Mouse (Mus musculus) limb, embryonic 13.5 days (tissue): Measurements from ENCODE around the gene Abhd16a. TPM values are rescaled to one million over a fixed set of nuclear protein-coding genes. Genes with fewer than 3 reads are reported as not detected.

Source experiments
- ATAC-seq: fragments of 200-750 bp; cut with Nextera tagmentation; 2 replicates; pipeline ENCODE4 v1.8.0; 2017; ENCODE audit warnings: low read depth, moderate number of reproducible peaks, moderate TSS enrichment; ENCODE audit not compliant: low FRiP score
- H3K27ac ChIP-seq: fragments of 300-500 bp; sonication (generic); 2 replicates; pipeline ENCODE4 v1.5.1; 2015; ENCODE audit warnings: inconsistent platforms, mild to moderate bottlenecking, moderate library complexity
- H3K27me3 ChIP-seq: fragments of 300-500 bp; sonication (generic); 2 replicates; pipeline ENCODE4 v1.6.1; 2015; ENCODE audit warnings: mild to moderate bottlenecking, inconsistent platforms
- H3K36me3 ChIP-seq: fragments of 300-500 bp; sonication (generic); 2 replicates; pipeline ENCODE4 v1.6.1; 2015; ENCODE audit warnings: inconsistent platforms, mild to moderate bottlenecking, moderate library complexity
- H3K4me1 ChIP-seq: fragments of 300-500 bp; sonication (generic); 2 replicates; pipeline ENCODE4 v1.6.1; 2015; ENCODE audit warnings: inconsistent platforms
- H3K4me2 ChIP-seq: fragments of 300-500 bp; sonication (generic); replicated peaks from 2 replicates; pipeline ENCODE4 v1.6.1; 2015; ENCODE audit warnings: inconsistent platforms, mild to moderate bottlenecking, moderate library complexity
- H3K4me3 ChIP-seq: fragments of 300-500 bp; sonication (generic); 2 replicates; pipeline ENCODE4 v1.5.1; 2015; ENCODE audit warnings: moderate library complexity, mild to moderate bottlenecking, inconsistent platforms
- H3K9ac ChIP-seq: fragments of 300-500 bp; sonication (generic); 2 replicates; pipeline ENCODE4 v1.6.1; 2015; ENCODE audit warnings: mild to moderate bottlenecking, inconsistent platforms
- H3K9me3 ChIP-seq: fragments of 300-500 bp; sonication (generic); 2 replicates; pipeline ENCODE4 v1.6.1; 2016; ENCODE audit warnings: inconsistent platforms
- WGBS: fragments of 180-500 bp; shearing (Covaris S2); methylation state at CpG from one replicate; pipeline ENCODE4 v1.1.7; 2015; 5-methylcytosine and 5-hydroxymethylcytosine counted together
- polyA plus RNA-seq: library from polyadenylated mRNA; unstranded; fragments of >200 nt; fragmentation: Nextera tagmentation; extraction: Ambion mirVana; gene quantifications from 2 replicates; pipeline ENCODE4 v1.2.1, GENCODE M21; 2015

Abhd16a gene
- polyA plus RNA-seq, 1 experiment from 2014 or later, result 94.9 TPM

- H3K36me3 ChIP-seq, result peaks cover 33% of the 10 kb centered on the region
- no peak for ATAC-seq
- no peak overlapping the region for H3K27ac ChIP-seq
- no peak overlapping the region for H3K4me2 ChIP-seq
- H3K27me3 ChIP-seq, result peaks cover 61% of the 10 kb centered on the region
- peaks cover 40% of the 10 kb centered on the region for H3K4me1 ChIP-seq
- no peak overlapping the region for H3K4me3 ChIP-seq
- H3K9me3 ChIP-seq, result no peaks in the 10 kb centered on the region
- WGBS, result 92% methylated on average over 3 of the region's 3 CpGs
- no peak overlapping the region for H3K9ac ChIP-seq
Measured at GRCm38 (mm10) chr17:35063466-35063865, 25.6 kb upstream of the Abhd16a start.

- Histone ChIP-seq H3K36me3 (peaks cover 33% of the 10 kb centered on the region), H3K9me3 (no peaks in the 10 kb centered on the region), H3K4me3 (peak overlapping the region; percentile 40), H3K4me1 (peaks cover 37% of the 10 kb centered on the region), H3K9ac (peak overlapping the region; percentile 46; the same call in 1 of the 2 replicates), H3K27me3 (peaks cover 68% of the 10 kb centered on the region), H3K27ac (no peak overlapping the region), H3K4me2 (peak overlapping the region; percentile 67)
- WGBS, result 26% methylated on average over 10 of the region's 10 CpGs
- ATAC-seq, result no peak
Measured at GRCm38 (mm10) chr17:35064378-35064877, 24.6 kb upstream of the Abhd16a start.

GRCm38 (mm10) chr17:35064951-35065947, 23.8 kb upstream of the Abhd16a start, which contains the start of gene Ly6g6c:
Gene Ly6g6c, plus strand, starts transcription at chr17:35065388.
- WGBS, result 2% methylated on average over 48 of the region's 48 CpGs
- Histone ChIP-seq H3K4me3 (peak within 1 kb of the TSS; percentile 40), H3K36me3 (peaks cover 33% of the 10 kb centered on the region), H3K9me3 (no peaks in the 10 kb centered on the region), H3K27ac (no peak within 1 kb of the TSS), H3K27me3 (peaks cover 68% of the 10 kb centered on the region), H3K4me1 (peaks cover 34% of the 10 kb centered on the region), H3K9ac (peak within 1 kb of the TSS; percentile 55), H3K4me2 (peak within 1 kb of the TSS; percentile 67)
- peak; percentile 62 for ATAC-seq

- 47% methylated on average over 10 of the region's 10 CpGs for WGBS
Measured at GRCm38 (mm10) chr17:35066084-35066483, 23.0 kb upstream of the Abhd16a start, which contains the start of gene Mpig6b. Gene Mpig6b, minus strand, starts transcription at chr17:35066184.

GRCm38 (mm10) chr17:35068213-35068914, 20.7 kb upstream of the Abhd16a start:
- WGBS, result 82% methylated on average over 17 of the region's 17 CpGs
- no peak overlapping the region for H3K4me2 ChIP-seq
- no peaks in the 10 kb centered on the region for H3K9me3 ChIP-seq
- H3K27me3 ChIP-seq, result peaks cover 59% of the 10 kb centered on the region
- H3K4me1 ChIP-seq, result peaks cover 18% of the 10 kb centered on the region
- H3K9ac ChIP-seq, result no peak overlapping the region
- peaks cover 4% of the 10 kb centered on the region for H3K36me3 ChIP-seq
- no peak for ATAC-seq
- no peak overlapping the region for H3K27ac ChIP-seq
- H3K4me3 ChIP-seq, result no peak overlapping the region

More at GRCm38 (mm10) chr17:35066084-35066483, 23.0 kb upstream of the Abhd16a start, which contains the start of gene Mpig6b:
- peaks cover 25% of the 10 kb centered on the region for H3K4me1 ChIP-seq
- peak within 1 kb of the TSS; percentile 55 for H3K9ac ChIP-seq
- peaks cover 68% of the 10 kb centered on the region for H3K27me3 ChIP-seq
- H3K9me3 ChIP-seq, result no peaks in the 10 kb centered on the region
- H3K4me3 ChIP-seq, result peak within 1 kb of the TSS; percentile 40
- H3K36me3 ChIP-seq, result peaks cover 25% of the 10 kb centered on the region
- no peak for ATAC-seq
- H3K27ac ChIP-seq, result no peak within 1 kb of the TSS
- H3K4me2 ChIP-seq, result peak within 1 kb of the TSS; percentile 67

- Histone ChIP-seq H3K27ac (no peak overlapping the region), H3K4me3 (no peak overlapping the region), H3K4me2 (no peak overlapping the region), H3K36me3 (no peaks in the 10 kb centered on the region), H3K9me3 (no peaks in the 10 kb centered on the region; the same call in 1 of the 2 replicates), H3K9ac (no peak overlapping the region), H3K27me3 (peaks cover 36% of the 10 kb centered on the region), H3K4me1 (peaks cover 9% of the 10 kb centered on the region)
- WGBS, result 55% methylated on average over 6 of the region's 6 CpGs
- ATAC-seq, result no peak
Measured at GRCm38 (mm10) chr17:35070556-35071229, 18.4 kb upstream of the Abhd16a start.

- no peak overlapping the region for H3K27ac ChIP-seq
- H3K9me3 ChIP-seq, result no peaks in the 10 kb centered on the region; the same call in 1 of the 2 replicates
Measured at GRCm38 (mm10) chr17:35071454-35071853, 17.6 kb upstream of the Abhd16a start.

GRCm38 (mm10) chr17:35074097-35074496, 15.0 kb upstream of the Abhd16a start:
- Histone ChIP-seq H3K4me3 (no peak overlapping the region), H3K9me3 (no peaks in the 10 kb centered on the region; the same call in 1 of the 2 replicates), H3K4me1 (peaks cover 26% of the 10 kb centered on the region), H3K9ac (peak overlapping the region; percentile 45; the same call in 1 of the 2 replicates), H3K27me3 (peaks cover 13% of the 10 kb centered on the region; the same call in 1 of the 2 replicates), H3K36me3 (no peaks in the 10 kb centered on the region), H3K27ac (no peak overlapping the region), H3K4me2 (0 out of 2 replicates have a peak overlapping the region, but pooled peaks have one; percentile 16)
- 30% methylated on average over 17 of the region's 17 CpGs for WGBS
- ATAC-seq, result no peak

More at GRCm38 (mm10) chr17:35071454-35071853, 17.6 kb upstream of the Abhd16a start:
- Histone ChIP-seq H3K4me2 (no peak overlapping the region), H3K4me1 (peaks cover 11% of the 10 kb centered on the region), H3K27me3 (peaks cover 28% of the 10 kb centered on the region), H3K4me3 (no peak overlapping the region), H3K36me3 (no peaks in the 10 kb centered on the region), H3K9ac (no peak overlapping the region)
- ATAC-seq, result no peak
- WGBS, result 77% methylated on average over 9 of the region's 9 CpGs

- no peaks in the 10 kb centered on the region; the same call in 1 of the 2 replicates for H3K9me3 ChIP-seq
- H3K9ac ChIP-seq, result peak within 1 kb of the TSS; percentile 43; the same call in 1 of the 2 replicates
- H3K4me2 ChIP-seq, result peak within 1 kb of the TSS; percentile 41
- no peak within 1 kb of the TSS for H3K4me3 ChIP-seq
- no peak for ATAC-seq
- H3K27me3 ChIP-seq, result peaks cover 11% of the 10 kb centered on the region; the same call in 1 of the 2 replicates
- H3K36me3 ChIP-seq, result no peaks in the 10 kb centered on the region
- WGBS, result 19% methylated on average over 10 of the region's 10 CpGs
- peaks cover 26% of the 10 kb centered on the region for H3K4me1 ChIP-seq
- H3K27ac ChIP-seq, result no peak within 1 kb of the TSS
Measured at GRCm38 (mm10) chr17:35076507-35077176, 12.4 kb upstream of the Abhd16a start, which contains the start of gene Ly6g6e. Gene Ly6g6e, plus strand, starts transcription at chr17:35076902.

- Histone ChIP-seq H3K4me3 (no peak overlapping the region), H3K4me2 (peak overlapping the region; percentile 41), H3K4me1 (peaks cover 26% of the 10 kb centered on the region), H3K9me3 (no peaks in the 10 kb centered on the region; the same call in 1 of the 2 replicates), H3K27me3 (peaks cover 11% of the 10 kb centered on the region; the same call in 1 of the 2 replicates), H3K9ac (no peak overlapping the region), H3K36me3 (no peaks in the 10 kb centered on the region), H3K27ac (no peak overlapping the region)
- ATAC-seq, result no peak
- 29% methylated on average over 2 of the region's 2 CpGs for WGBS
Measured at GRCm38 (mm10) chr17:35077285-35077684, 11.8 kb upstream of the Abhd16a start.
